Mouse (Mus musculus) midbrain, embryonic 13.5 days (tissue): ENCODE results near the gene Syt7. TPM values are rescaled to one million over a fixed set of nuclear protein-coding genes. Genes with fewer than 3 reads are reported as not detected.

ENCODE experiments used
- ATAC-seq: fragments of 200-750 bp; cut with Nextera tagmentation; 2 replicates; pipeline ENCODE4 v1.8.0; 2017; ENCODE audit warnings: mild to moderate bottlenecking, moderate TSS enrichment, moderate library complexity
- H3K27ac ChIP-seq: fragments of 300-500 bp; sonication (generic); 2 replicates; pipeline ENCODE4 v1.5.1; 2015; ENCODE audit warnings: inconsistent platforms, mild to moderate bottlenecking, moderate library complexity
- H3K27me3 ChIP-seq: fragments of 300-500 bp; sonication (generic); 2 replicates; pipeline ENCODE4 v1.6.1; 2015; ENCODE audit warnings: mild to moderate bottlenecking, inconsistent platforms
- H3K36me3 ChIP-seq: fragments of 300-500 bp; sonication (generic); 2 replicates; pipeline ENCODE4 v1.6.1; 2015; ENCODE audit warnings: mild to moderate bottlenecking, inconsistent platforms
- H3K4me1 ChIP-seq: fragments of 300-500 bp; sonication (generic); replicated peaks from 2 replicates; pipeline ENCODE4 v1.6.1; 2015; ENCODE audit warnings: inconsistent platforms
- H3K4me2 ChIP-seq: fragments of 300-500 bp; sonication (generic); replicated peaks from 2 replicates; pipeline ENCODE4 v1.6.1; 2015; ENCODE audit warnings: moderate library complexity, mild to moderate bottlenecking, inconsistent platforms
- H3K4me3 ChIP-seq: fragments of 300-500 bp; sonication (generic); replicated peaks from 2 replicates; pipeline ENCODE4 v1.5.1; 2015; ENCODE audit warnings: mild to moderate bottlenecking, inconsistent platforms
- H3K9ac ChIP-seq: fragments of 300-500 bp; sonication (generic); replicated peaks from 2 replicates; pipeline ENCODE4 v1.6.1; 2015; ENCODE audit warnings: mild to moderate bottlenecking, inconsistent platforms
- H3K9me3 ChIP-seq: fragments of 300-500 bp; sonication (generic); 2 replicates; pipeline ENCODE4 v1.6.1; 2016; ENCODE audit warnings: mild to moderate bottlenecking, inconsistent platforms
- WGBS: fragments of 180-500 bp; shearing (Covaris S2); methylation state at CpG from one replicate; pipeline ENCODE4 v1.1.7; 2015; 5-methylcytosine and 5-hydroxymethylcytosine counted together
- polyA plus RNA-seq: library from polyadenylated mRNA; unstranded; fragments of >200 nt; fragmentation: Nextera tagmentation; extraction: Ambion mirVana; gene quantifications from 2 replicates; pipeline ENCODE4 v1.2.1, GENCODE M21; 2015

Gene Syt7
- polyA plus RNA-seq, 1 experiment from 2014 or later, result 8.8 TPM

GRCm38 (mm10) chr19:10449190-10449589, 60.3 kb downstream of the Syt7 start:
- Histone ChIP-seq H3K4me2 (no peak overlapping the region), H3K27me3 (peaks cover 15% of the 10 kb centered on the region), H3K4me3 (no peak overlapping the region), H3K4me1 (0 out of 2 replicates have a peak, but pooled peaks cover 7% of the 10 kb centered on the region), H3K9ac (no peak overlapping the region), H3K36me3 (peaks cover 40% of the 10 kb centered on the region), H3K27ac (no peak overlapping the region), H3K9me3 (no peaks in the 10 kb centered on the region)
- ATAC-seq, result peak; percentile 55
- WGBS, result 79% methylated on average over 6 of the region's 6 CpGs

DNA sequence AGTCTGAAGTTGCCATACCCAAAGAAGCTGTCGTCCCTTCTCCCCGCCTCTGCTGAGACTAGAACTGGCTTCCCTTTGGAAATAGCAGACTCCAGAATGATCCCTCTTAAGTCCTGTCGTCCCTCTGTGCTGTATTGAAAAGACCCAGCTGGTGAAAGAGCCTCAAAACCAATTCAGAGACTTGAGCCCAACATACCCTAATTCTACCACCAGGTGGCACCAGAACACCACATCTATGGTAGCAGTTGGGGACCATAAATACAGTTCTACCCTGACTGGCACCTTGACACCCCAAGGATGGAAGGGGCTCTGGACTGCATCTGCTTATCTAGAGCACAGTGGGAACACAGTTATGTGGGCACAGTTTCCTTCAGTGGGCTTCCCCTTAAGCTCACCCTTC, 60.8 kb downstream of the Syt7 start:
- 7% methylated on average over 3 of the region's 3 CpGs for WGBS
- ATAC-seq, result peak; percentile 65

DNA sequence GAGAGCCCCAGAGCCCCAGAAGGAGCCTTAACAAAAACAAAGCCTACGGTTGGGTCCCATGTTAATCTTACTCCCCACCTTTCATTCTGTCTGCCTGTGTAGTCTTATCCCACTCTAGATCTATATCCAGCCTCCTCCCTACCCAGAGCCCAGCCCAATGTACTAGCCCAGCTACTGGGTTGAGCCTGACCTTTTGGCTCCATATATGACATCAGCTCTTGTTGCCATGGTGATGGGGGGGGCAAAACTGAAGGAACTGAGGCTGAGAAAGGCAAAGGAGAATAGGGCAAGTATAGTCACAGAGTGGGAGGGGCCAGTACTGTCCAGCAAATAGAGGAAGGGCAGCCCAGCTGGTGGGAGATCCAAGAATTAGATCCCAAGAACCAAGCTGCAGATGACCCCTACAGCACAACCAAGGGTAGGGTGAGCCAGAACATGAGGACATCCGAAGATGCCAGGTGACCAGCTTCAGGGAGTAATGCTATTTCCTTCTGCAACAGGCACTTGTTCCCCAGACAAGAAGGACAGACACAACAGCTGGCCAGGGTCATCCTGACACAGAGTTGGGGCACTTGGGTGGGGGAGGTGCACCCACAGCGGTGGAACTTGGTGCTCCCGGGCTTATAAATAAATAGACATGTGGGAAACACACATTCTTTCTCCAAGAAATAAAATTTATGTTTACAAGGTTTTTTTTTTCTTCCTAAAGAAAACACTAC, 66.0 kb downstream of the Syt7 start:
- Histone ChIP-seq H3K27me3 (peaks cover 65% of the 10 kb centered on the region), H3K4me2 (no peak overlapping the region), H3K9me3 (no peaks in the 10 kb centered on the region), H3K4me3 (no peak overlapping the region), H3K27ac (no peak overlapping the region), H3K36me3 (no peaks in the 10 kb centered on the region), H3K4me1 (peaks cover 38% of the 10 kb centered on the region), H3K9ac (no peak overlapping the region)
- WGBS, result 66% methylated on average over 4 of the region's 4 CpGs
- no peak for ATAC-seq

More for the DNA sequence above, 60.8 kb downstream of the Syt7 start:
- Histone ChIP-seq H3K9ac (no peak overlapping the region), H3K9me3 (no peaks in the 10 kb centered on the region), H3K36me3 (peaks cover 35% of the 10 kb centered on the region), H3K4me1 (peaks cover 9% of the 10 kb centered on the region; the same call in 1 of the 2 replicates), H3K27ac (no peak overlapping the region), H3K27me3 (peaks cover 20% of the 10 kb centered on the region), H3K4me2 (no peak overlapping the region), H3K4me3 (no peak overlapping the region)

DNA sequence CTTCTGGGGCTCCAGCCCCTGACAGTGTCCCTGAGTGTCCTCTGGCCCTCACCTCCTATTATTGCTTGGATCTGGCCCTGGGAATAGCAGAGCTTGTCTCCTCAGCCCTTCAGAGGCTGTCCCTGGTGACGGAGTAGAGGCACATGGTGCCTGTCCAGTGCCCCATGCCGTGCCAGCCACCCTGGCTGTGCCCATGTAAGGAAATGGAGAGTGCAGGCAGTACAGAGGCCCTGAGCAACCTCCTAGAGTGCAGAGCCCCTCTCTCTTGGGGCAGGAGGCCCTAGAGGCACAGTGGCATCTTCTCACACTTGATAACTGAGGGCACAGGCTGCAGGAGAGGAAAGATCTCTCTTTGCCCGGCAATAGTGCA, 66.5 kb downstream of the Syt7 start:
- Histone ChIP-seq H3K9me3 (no peaks in the 10 kb centered on the region), H3K36me3 (no peaks in the 10 kb centered on the region), H3K27me3 (peaks cover 69% of the 10 kb centered on the region), H3K4me3 (no peak overlapping the region), H3K27ac (no peak overlapping the region), H3K9ac (no peak overlapping the region), H3K4me2 (no peak overlapping the region), H3K4me1 (peaks cover 42% of the 10 kb centered on the region)
- ATAC-seq, result no peak
- WGBS, result 66% methylated on average over 3 of the region's 3 CpGs

DNA sequence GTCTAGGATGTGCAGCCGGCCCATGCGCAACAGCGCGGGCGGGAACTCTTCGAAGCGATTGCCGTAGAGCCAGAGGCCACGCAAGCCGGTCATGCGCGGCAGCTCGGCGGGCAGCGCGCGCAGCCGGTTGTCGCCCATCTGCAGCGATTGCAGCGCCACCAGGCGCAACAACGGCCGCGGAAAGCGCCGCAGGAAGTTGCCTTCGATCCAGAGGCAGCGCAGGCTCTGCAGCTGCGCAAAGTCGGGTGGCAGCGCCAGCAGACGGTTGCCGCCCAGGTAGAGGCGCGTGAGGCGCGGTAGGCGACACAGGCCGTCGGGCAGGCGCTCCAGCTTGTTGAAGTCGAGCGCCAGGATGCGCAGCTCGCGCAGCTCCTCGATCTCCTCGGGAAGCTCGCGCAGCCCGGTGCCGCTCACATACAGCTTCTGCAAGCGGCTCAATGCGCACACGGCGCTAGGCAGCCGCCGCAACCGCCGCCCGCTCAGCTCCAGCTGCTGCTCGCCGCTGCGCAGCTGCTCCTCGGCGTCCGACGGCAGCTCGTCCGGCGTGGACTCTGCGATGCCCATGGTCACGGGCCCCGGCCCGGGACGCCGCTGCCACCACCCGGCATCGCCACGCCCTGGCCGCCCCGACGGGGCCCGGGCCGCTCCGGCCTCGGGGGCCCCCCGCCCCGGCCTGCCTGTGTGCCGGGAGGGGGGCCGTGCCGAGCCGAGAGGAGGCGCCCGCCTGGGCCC, 68.0 kb downstream of the Syt7 start, which contains the start of gene Lrrc10b:
Gene Lrrc10b (minus strand): TSS at position 722 of the 732 bp plus-strand sequence.
- Histone ChIP-seq H3K9me3 (no peaks in the 10 kb centered on the region), H3K4me2 (peak within 1 kb of the TSS; percentile 83), H3K27me3 (peaks cover 83% of the 10 kb centered on the region), H3K36me3 (no peaks in the 10 kb centered on the region), H3K4me1 (peaks cover 44% of the 10 kb centered on the region), H3K4me3 (peak within 1 kb of the TSS; percentile 49), H3K9ac (peak within 1 kb of the TSS; percentile 63), H3K27ac (peak within 1 kb of the TSS; percentile 54)
- ATAC-seq, result peak; percentile 80
- under 1% methylated on average over 84 of the region's 96 CpGs for WGBS

DNA sequence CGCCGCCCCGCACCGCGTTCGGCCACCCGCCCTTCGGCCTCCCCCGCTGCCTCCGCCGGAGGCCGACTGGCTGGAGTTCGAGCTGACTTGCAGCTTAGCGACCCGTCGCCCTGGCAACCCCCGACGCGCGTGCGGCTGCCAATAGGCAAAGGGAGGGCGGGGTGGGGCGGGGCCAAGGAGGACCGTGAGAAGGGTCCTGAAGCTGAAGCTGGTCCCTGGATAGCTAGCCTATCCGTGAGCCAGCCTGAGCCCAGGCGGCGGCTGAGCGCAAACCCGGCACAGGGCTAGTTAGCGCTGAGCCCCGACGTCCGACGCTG, 68.6 kb downstream of the Syt7 start:
- H3K9ac ChIP-seq, result peak overlapping the region; percentile 63; the same call in 1 of the 2 replicates
- no peak overlapping the region for H3K27ac ChIP-seq
- peaks cover 83% of the 10 kb centered on the region for H3K27me3 ChIP-seq
- no peaks in the 10 kb centered on the region for H3K36me3 ChIP-seq
- peak overlapping the region; percentile 49 for H3K4me3 ChIP-seq
- peak overlapping the region; percentile 83 for H3K4me2 ChIP-seq
- peak; percentile 93 for ATAC-seq
- peaks cover 44% of the 10 kb centered on the region for H3K4me1 ChIP-seq
- no peaks in the 10 kb centered on the region for H3K9me3 ChIP-seq
- WGBS, result under 1% methylated on average over 34 of the region's 34 CpGs

- Histone ChIP-seq H3K4me1 (peaks cover 44% of the 10 kb centered on the region), H3K4me3 (peak overlapping the region; percentile 49; the same call in 1 of the 2 replicates), H3K9ac (no peak overlapping the region), H3K27me3 (peaks cover 81% of the 10 kb centered on the region), H3K9me3 (no peaks in the 10 kb centered on the region), H3K4me2 (peak overlapping the region; percentile 83), H3K27ac (no peak overlapping the region), H3K36me3 (no peaks in the 10 kb centered on the region)
- peak; percentile 32 for ATAC-seq
- 21% methylated on average over 8 of the region's 8 CpGs for WGBS
These were observed 69.2 kb downstream of the Syt7 start for GRCm38 (mm10) chr19:10458096-10458495.

GRCm38 (mm10) chr19:10459907-10460306, 71.0 kb downstream of the Syt7 start:
- Histone ChIP-seq H3K27ac (no peak overlapping the region), H3K27me3 (peaks cover 70% of the 10 kb centered on the region), H3K4me1 (peaks cover 48% of the 10 kb centered on the region), H3K9me3 (no peaks in the 10 kb centered on the region), H3K36me3 (no peaks in the 10 kb centered on the region), H3K4me2 (no peak overlapping the region), H3K9ac (no peak overlapping the region), H3K4me3 (no peak overlapping the region)
- no peak for ATAC-seq
- 43% methylated on average over 11 of the region's 11 CpGs for WGBS

GRCm38 (mm10) chr19:10461584-10461983, 72.7 kb downstream of the Syt7 start:
- Histone ChIP-seq H3K4me1 (peaks cover 35% of the 10 kb centered on the region), H3K9ac (no peak overlapping the region), H3K4me3 (no peak overlapping the region), H3K4me2 (no peak overlapping the region), H3K27ac (no peak overlapping the region), H3K36me3 (no peaks in the 10 kb centered on the region), H3K27me3 (peaks cover 53% of the 10 kb centered on the region), H3K9me3 (no peaks in the 10 kb centered on the region)
- WGBS, result 51% methylated on average over 7 of the region's 7 CpGs
- ATAC-seq, result no peak

- H3K27me3 ChIP-seq, result peaks cover 31% of the 10 kb centered on the region
- peaks cover 19% of the 10 kb centered on the region for H3K4me1 ChIP-seq
- no peak overlapping the region for H3K27ac ChIP-seq
- H3K36me3 ChIP-seq, result no peaks in the 10 kb centered on the region
- WGBS, result 12% methylated on average over 4 of the region's 4 CpGs
- no peak for ATAC-seq
- H3K4me3 ChIP-seq, result no peak overlapping the region
- H3K9me3 ChIP-seq, result no peaks in the 10 kb centered on the region
- no peak overlapping the region; the same call in 1 of the 2 replicates for H3K9ac ChIP-seq
- no peak overlapping the region for H3K4me2 ChIP-seq
These were observed 75.5 kb downstream of the Syt7 start for GRCm38 (mm10) chr19:10464427-10464826.

DNA sequence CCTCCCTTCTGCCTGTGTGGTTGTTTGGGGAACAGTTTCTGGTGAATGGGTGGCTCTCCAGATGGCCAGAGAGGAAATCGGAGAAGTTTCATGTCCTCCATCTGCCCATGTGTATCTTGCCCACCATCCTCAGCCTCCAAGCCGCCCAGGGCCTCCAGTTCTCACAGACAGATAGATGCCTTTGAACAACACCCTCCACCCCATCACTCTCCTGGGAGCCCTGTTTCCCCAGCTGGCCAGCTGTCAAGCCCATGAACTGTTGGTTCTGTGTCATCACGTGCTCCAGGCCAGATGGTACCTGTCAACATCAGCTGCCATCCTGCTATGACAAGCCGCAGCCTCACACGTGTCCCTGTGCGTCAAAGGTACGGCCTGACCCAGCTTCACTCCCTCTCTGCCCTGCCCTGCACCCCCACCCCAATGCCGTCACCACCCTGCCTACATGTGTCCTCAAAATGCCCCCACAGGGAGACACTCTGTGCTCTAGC, 80.3 kb downstream of the Syt7 start:
- Histone ChIP-seq H3K36me3 (no peaks in the 10 kb centered on the region), H3K9me3 (no peaks in the 10 kb centered on the region), H3K27me3 (no peaks in the 10 kb centered on the region), H3K9ac (no peak overlapping the region), H3K4me2 (no peak overlapping the region), H3K4me1 (peaks cover 7% of the 10 kb centered on the region), H3K4me3 (no peak overlapping the region), H3K27ac (no peak overlapping the region)
- 66% methylated on average over 8 of the region's 8 CpGs for WGBS
- 0 out of 2 replicates have a peak, but pooled peaks have one; percentile 27 for ATAC-seq

GRCm38 (mm10) chr19:10472958-10473357, 84.1 kb downstream of the Syt7 start:
- no peak for ATAC-seq
- no peaks in the 10 kb centered on the region for H3K36me3 ChIP-seq
- WGBS, result 73% methylated on average over 3 of the region's 3 CpGs
- H3K9ac ChIP-seq, result no peak overlapping the region
- H3K4me2 ChIP-seq, result no peak overlapping the region
- H3K27me3 ChIP-seq, result no peaks in the 10 kb centered on the region
- H3K4me3 ChIP-seq, result no peak overlapping the region
- H3K4me1 ChIP-seq, result 0 out of 2 replicates have a peak, but pooled peaks cover 4% of the 10 kb centered on the region
- H3K9me3 ChIP-seq, result no peaks in the 10 kb centered on the region
- H3K27ac ChIP-seq, result no peak overlapping the region
